Mouse (Mus musculus): ENCODE results near the gene Slc3a2. TPM values are rescaled to one million over a fixed set of nuclear protein-coding genes. Genes with fewer than 3 reads are reported as not detected.

Gene Slc3a2
- polyA plus RNA-seq, 1 experiment from 2014 or later = 135 TPM

DNA sequence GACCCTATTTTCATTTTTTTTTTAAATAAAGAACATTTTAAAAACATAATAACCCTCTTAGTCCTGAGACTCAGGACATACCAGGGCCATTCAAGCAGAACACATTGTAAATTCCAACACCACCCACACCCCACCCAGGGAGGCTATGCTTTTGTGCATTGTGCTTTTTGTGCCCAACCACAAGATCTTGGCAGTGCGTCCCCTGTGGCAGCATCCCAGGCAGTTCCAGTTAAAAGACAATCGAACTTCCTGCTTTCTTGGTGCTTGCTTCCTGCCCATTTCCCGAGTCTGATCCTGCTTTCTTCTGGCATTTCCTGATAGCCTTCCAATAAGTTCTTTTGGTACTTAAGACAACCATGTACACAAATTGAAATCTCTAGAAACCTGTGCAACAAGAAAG, 20.7 kb downstream of the Slc3a2 start:
- H3K27me3 ChIP-seq = no peaks in the 10 kb centered on the region
- 61% methylated on average over 3 of the region's 3 CpGs for WGBS
- no peak overlapping the region for H3K4me2 ChIP-seq
- H3K9ac ChIP-seq = no peak overlapping the region
- ATAC-seq = no peak
- H3K4me1 ChIP-seq = no peaks in the 10 kb centered on the region
- H3K9me3 ChIP-seq (replicated peaks) = no peaks in the 10 kb centered on the region
- peaks cover 13% of the 10 kb centered on the region for H3K36me3 ChIP-seq (ENCODE audit: poor library complexity, severe bottlenecking)
- no peak overlapping the region for H3K27ac ChIP-seq
- H3K4me3 ChIP-seq = no peak overlapping the region

DNA sequence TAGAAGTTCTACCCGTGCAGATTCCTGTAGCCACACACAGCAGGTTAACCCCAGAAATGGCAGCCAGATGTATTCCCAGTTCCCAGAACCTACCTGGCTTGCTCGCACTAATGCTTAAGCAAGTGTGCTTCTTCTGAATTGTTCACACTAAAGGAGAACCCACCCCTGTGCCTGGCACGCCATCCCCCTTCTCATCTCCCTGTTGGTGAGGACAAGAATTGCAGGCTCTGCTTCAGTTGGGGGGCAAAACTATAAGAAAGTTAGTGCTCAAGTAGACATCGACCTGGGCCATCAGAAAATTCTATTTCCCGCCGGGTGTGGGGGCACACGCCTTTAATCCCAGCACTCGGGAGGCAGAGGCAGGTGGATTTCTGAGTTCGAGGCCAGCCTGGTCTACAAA, 23.5 kb downstream of the Slc3a2 start:
- no peak overlapping the region for H3K4me2 ChIP-seq
- H3K27me3 ChIP-seq = no peaks in the 10 kb centered on the region
- no peaks in the 10 kb centered on the region for H3K9me3 ChIP-seq (replicated peaks)
- H3K36me3 ChIP-seq (ENCODE audit: poor library complexity, severe bottlenecking) = no peaks in the 10 kb centered on the region
- ATAC-seq = no peak
- no peak overlapping the region for H3K9ac ChIP-seq
- H3K4me3 ChIP-seq = no peak overlapping the region
- no peak overlapping the region for H3K27ac ChIP-seq
- WGBS = 78% methylated on average over 9 of the region's 9 CpGs
- H3K4me1 ChIP-seq = no peaks in the 10 kb centered on the region

DNA sequence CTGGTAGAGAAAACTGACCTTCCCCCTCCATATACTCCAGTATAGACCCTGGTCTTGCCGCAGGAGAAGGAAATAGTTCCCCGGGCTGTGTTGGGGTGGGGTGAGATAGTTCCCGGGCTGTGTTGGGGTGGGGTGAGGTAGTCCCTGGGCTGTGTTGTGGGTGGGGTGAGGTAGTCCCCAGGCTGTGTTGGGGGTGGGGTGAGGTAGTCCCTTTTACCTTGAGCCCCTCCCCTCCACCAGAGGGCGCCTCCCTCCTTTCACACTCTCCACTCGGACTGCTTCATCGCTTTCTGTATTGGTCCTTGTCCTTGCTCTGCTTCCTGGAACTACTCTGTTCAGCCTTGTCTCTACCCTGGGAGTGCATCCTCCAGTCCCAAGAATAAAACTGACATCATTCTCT, 27.8 kb downstream of the Slc3a2 start:
- H3K9me3 ChIP-seq (replicated peaks) = no peaks in the 10 kb centered on the region
- no peaks in the 10 kb centered on the region for H3K27me3 ChIP-seq
- H3K27ac ChIP-seq = no peak overlapping the region
- no peaks in the 10 kb centered on the region for H3K36me3 ChIP-seq (ENCODE audit: poor library complexity, severe bottlenecking)
- peaks cover 11% of the 10 kb centered on the region; the same call in 1 of the 2 replicates for H3K4me1 ChIP-seq
- H3K9ac ChIP-seq = no peak overlapping the region
- H3K4me2 ChIP-seq = no peak overlapping the region
- ATAC-seq = 0 out of 2 replicates have a peak, but pooled peaks have one; percentile 21
- no peak overlapping the region for H3K4me3 ChIP-seq
- WGBS = 56% methylated on average over 6 of the region's 6 CpGs

DNA sequence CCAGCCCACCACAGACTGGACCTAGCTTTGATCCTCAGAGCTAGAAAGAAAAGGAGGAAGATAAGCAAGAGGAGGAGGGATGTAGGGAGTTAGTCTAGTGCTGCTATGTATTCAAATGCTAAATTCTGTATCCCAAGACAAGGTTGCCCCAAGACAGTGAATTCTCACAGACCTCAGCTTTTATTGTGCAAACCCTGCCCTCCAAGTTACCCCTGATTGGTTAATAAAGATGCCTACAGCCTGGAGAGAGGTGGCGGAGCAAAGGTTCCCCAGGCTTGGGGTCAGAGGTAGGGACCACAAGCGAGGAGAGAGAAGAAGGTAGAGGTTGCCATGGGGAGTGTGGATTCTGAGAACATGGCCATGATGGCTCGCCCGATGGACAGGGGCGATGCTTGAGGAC, 30.4 kb downstream of the Slc3a2 start:
- 76% methylated on average over 5 of the region's 5 CpGs for WGBS
- no peak overlapping the region for H3K27ac ChIP-seq

DNA sequence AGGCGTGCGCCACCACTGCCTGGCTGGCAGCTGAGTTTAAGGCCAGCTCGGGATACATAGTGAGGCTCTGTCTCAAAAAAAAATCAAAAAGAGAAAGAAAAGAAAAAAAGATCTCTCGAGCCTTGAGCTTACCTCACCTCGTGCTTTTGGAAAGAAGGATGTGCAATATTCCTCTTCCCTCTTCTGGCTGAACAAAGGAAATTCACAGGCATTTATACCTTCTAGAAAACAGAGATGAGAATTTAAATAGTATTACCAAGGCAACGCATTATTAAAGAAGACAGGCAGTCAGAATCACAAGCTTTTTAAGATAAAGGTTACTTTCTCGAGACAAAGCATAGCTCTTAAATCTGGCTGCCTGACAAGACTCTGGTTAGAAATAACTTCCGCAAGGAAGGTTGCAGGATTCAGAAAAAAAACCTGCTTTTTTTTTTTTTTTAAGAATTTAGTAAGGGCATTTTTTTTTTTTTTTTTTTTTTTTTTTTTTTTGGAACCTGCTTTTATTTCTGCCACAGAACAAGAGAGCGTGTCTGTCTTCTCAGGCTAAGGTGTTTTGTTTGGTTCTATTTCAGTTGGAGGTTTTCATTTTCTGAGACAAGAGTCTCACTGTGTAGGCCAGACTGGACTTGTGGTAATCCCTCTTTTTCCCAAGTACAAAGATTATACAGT, 31.2 kb downstream of the Slc3a2 start:
- H3K9ac ChIP-seq = no peak overlapping the region
- 40% methylated on average over 9 of the region's 9 CpGs for whole genome bisulfite sequencing
- H3K4me2 ChIP-seq = no peak overlapping the region
- no peaks in the 10 kb centered on the region for H3K9me3 ChIP-seq (replicated peaks)
- H3K27ac ChIP-seq = 0 out of 2 replicates have a peak overlapping the region, but pooled peaks have one; percentile 14
- 0 out of 2 replicates have a peak, but pooled peaks have one; percentile 21 for ATAC-seq
- no peaks in the 10 kb centered on the region for H3K36me3 ChIP-seq (ENCODE audit: poor library complexity, severe bottlenecking)
- H3K4me3 ChIP-seq = no peak overlapping the region
- H3K27me3 ChIP-seq = no peaks in the 10 kb centered on the region
- H3K4me1 ChIP-seq = peaks cover 11% of the 10 kb centered on the region; the same call in 1 of the 2 replicates

More for the DNA sequence above, 30.4 kb downstream of the Slc3a2 start:
- no peak for ATAC-seq
- Histone ChIP-seq H3K36me3 (ENCODE audit: poor library complexity, severe bottlenecking) (no peaks in the 10 kb centered on the region), H3K9ac (no peak overlapping the region), H3K27me3 (no peaks in the 10 kb centered on the region), H3K9me3 (replicated peaks) (no peaks in the 10 kb centered on the region), H3K4me2 (no peak overlapping the region), H3K4me3 (no peak overlapping the region), H3K4me1 (peaks cover 11% of the 10 kb centered on the region; the same call in 1 of the 2 replicates)

DNA sequence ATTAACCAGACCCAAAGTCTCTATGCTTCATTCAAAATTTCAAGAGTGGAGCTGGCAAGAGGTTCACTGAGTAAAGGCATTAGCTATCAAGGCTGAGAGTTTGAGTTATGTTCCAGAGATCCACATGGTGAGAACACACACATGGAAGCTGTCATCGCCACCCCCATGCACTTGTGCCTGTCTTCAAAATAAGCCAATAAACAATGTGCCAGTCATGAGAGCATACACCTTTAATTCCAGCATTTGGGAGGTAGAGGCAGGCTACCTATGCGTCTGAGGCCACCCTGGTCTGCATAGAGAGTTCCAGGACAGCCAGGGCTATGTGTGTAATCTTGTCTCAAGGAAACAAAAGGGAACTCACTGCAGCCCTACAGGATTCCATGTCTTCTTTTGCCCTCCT, 39.5 kb downstream of the Slc3a2 start:
- Histone ChIP-seq H3K27me3 (no peaks in the 10 kb centered on the region), H3K4me2 (no peak overlapping the region), H3K9me3 (replicated peaks) (no peaks in the 10 kb centered on the region), H3K9ac (no peak overlapping the region), H3K27ac (no peak overlapping the region), H3K36me3 (ENCODE audit: poor library complexity, severe bottlenecking) (no peaks in the 10 kb centered on the region), H3K4me3 (no peak overlapping the region), H3K4me1 (no peaks in the 10 kb centered on the region)
- ATAC-seq = no peak
- 65% methylated on average over 2 of the region's 2 CpGs for WGBS

DNA sequence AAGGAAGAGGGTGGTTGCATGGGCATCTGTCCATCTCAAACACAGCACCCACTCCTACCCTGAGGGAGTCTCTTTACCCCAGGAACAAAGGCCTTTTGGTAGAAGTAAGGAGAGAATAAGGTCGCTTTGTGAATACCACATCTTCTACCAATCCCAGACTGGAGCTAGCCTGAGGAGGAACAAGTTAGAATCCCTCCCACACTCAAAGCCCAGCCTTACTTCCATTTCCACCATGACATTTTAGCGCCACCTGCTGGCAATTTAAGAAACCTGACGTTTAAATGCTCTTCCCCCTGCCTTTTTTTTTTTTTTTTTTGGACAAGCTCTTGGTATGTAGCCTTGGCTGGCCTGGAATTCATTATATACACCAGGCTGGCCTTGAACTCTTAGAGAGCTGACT, 40.2 kb downstream of the Slc3a2 start:
- Histone ChIP-seq H3K9me3 (replicated peaks) (no peaks in the 10 kb centered on the region), H3K4me3 (no peak overlapping the region), H3K9ac (no peak overlapping the region), H3K27ac (no peak overlapping the region), H3K27me3 (no peaks in the 10 kb centered on the region), H3K4me2 (no peak overlapping the region), H3K36me3 (ENCODE audit: poor library complexity, severe bottlenecking) (no peaks in the 10 kb centered on the region), H3K4me1 (no peaks in the 10 kb centered on the region)
- WGBS = 0% methylated on average over 3 of the region's 3 CpGs
- ATAC-seq = peak; percentile 82

DNA sequence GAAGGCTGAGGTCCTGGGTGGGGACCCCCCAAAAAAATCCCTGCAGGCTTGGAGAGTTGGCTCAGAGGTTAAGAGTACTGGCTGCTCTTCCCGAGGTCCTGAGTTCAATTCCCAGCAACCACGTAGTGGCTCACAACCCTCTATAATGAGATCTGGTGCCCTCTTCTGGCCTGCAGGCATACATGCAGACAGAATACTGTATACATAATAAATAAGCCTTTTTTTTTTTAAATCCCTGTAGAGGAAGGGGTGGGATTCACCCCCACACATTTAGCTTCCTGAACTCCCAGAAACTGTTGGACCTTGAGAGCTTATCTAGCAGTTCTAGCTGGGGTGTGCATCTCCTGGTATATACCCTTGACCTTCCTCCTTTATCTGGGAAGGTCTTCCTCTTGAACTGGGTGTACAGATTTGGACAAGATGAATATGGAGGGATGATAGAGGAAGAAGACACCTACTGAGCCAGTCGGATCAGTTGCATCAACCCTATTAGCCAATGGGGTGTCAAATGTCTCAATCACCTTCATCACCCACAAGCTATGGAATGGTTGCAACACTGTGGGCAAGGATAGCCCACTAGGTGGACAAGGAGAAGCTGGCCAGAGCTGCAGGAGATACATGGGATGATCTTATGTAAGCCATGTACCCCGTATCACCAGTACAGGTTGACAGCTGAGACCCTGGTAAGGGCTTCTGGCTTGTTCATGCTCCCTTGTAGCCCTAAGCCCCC, 41.4 kb downstream of the Slc3a2 start:
- 92% methylated on average over 4 of the region's 4 CpGs for whole genome bisulfite sequencing
- H3K36me3 ChIP-seq (ENCODE audit: poor library complexity, severe bottlenecking) = no peaks in the 10 kb centered on the region

DNA sequence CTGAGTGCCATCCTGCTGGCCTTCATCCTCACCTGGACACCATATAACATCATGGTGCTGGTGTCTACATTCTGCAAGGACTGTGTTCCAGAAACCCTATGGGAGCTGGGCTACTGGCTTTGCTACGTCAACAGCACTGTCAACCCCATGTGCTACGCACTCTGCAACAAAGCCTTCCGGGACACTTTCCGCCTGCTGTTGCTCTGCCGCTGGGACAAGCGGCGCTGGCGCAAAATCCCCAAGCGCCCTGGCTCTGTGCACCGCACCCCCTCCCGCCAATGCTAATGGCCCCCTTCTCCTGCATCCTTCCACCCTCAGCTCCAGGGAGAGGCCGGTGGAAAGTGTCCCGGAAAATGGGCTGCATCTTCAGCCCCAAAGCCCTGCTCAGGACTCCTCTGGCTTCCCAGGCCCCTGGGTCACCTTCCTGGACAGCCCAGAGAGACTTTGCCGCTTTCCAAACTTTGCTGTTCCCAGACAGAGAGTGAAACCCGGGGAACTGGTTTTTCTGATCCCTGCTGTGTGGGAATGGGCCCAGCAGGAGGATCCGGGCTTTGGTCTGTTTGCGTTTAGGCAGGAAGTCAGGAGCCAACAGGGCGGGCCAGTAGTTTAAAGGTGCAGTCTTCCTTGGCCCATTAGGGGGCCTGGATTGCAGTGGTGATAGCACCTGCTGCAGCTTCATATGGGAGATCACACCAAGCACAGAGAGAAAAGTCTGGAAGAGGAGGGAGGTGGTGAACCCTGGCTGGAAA, 44.0 kb downstream of the Slc3a2 start:
- H3K27me3 ChIP-seq = no peaks in the 10 kb centered on the region
- 29% methylated on average over 18 of the region's 18 CpGs for WGBS
- H3K27ac ChIP-seq = no peak overlapping the region; the same call in 1 of the 2 replicates
- no peak overlapping the region for H3K9ac ChIP-seq
- ATAC-seq = no peak
- H3K4me1 ChIP-seq = no peaks in the 10 kb centered on the region
- no peaks in the 10 kb centered on the region for H3K36me3 ChIP-seq (ENCODE audit: poor library complexity, severe bottlenecking)
- H3K4me2 ChIP-seq = no peak overlapping the region
- no peaks in the 10 kb centered on the region for H3K9me3 ChIP-seq (replicated peaks)
- H3K4me3 ChIP-seq = no peak overlapping the region

More for the DNA sequence above, 41.4 kb downstream of the Slc3a2 start:
- H3K9me3 ChIP-seq (replicated peaks) = no peaks in the 10 kb centered on the region
- H3K4me2 ChIP-seq = no peak overlapping the region
- no peak for ATAC-seq
- H3K4me1 ChIP-seq = no peaks in the 10 kb centered on the region
- no peaks in the 10 kb centered on the region for H3K27me3 ChIP-seq
- no peak overlapping the region for H3K4me3 ChIP-seq
- no peak overlapping the region for H3K9ac ChIP-seq
- no peak overlapping the region for H3K27ac ChIP-seq

DNA sequence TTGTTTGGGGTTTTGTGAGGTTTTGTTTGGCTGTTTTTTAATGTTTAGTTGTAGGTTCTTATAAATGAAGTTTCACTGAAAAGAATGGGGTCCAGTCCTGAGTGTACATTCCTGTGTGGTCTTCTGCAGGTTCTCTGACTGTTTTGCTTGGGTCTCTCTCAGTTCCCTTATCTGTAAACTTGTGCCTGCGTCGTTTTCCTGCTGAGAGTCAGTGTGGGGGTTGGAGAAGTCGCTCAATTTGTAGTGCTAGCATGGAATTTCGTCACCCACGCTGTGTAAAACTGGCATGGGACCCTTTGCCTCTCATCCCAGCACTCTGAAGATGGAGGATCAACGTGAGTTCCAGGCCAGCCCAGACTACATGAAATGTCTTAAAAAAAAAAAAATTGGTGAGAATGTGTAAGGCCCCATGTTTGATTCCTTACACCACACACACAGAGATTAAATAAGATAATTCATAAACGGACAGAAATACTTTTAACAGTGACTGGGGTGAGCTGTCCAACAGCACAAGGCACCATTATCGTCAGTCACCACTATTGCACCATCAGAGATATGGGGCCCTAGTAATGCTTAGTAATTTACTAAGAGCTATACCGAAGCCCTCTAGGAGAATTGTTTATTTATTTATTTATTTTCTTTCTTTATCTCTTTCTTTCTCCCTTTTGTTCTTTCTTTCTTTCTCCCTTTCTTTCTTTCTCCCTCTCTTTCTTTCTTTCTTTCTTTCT, 49.7 kb downstream of the Slc3a2 start:
- 76% methylated on average over 9 of the region's 9 CpGs for WGBS
- Histone ChIP-seq H3K9me3 (replicated peaks) (no peaks in the 10 kb centered on the region), H3K27ac (no peak overlapping the region), H3K4me2 (no peak overlapping the region), H3K4me1 (no peaks in the 10 kb centered on the region), H3K27me3 (no peaks in the 10 kb centered on the region), H3K9ac (no peak overlapping the region), H3K36me3 (ENCODE audit: poor library complexity, severe bottlenecking) (no peaks in the 10 kb centered on the region), H3K4me3 (no peak overlapping the region)
- no peak for ATAC-seq

DNA sequence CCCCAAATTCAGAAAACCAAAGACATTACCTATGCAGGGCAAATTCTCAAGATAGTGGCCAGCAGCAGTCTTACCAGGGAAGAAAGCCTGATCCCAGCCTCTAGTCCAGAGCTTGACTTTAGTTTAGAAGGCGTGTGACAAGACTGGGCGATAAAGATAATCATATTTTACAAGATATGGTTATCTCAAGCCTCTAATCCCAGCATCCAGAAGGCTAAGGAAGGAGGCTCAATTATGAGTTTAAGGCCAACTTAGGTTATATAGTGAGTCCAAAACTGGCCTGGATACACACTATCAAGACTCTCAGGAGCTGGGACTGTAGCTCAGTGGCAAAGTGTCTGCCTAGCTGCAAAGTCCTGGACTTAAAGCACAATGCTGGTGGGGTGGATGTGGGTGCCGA, 50.3 kb downstream of the Slc3a2 start:
- Histone ChIP-seq H3K9ac (no peak overlapping the region), H3K27me3 (no peaks in the 10 kb centered on the region), H3K9me3 (replicated peaks) (no peaks in the 10 kb centered on the region), H3K4me3 (no peak overlapping the region), H3K4me1 (no peaks in the 10 kb centered on the region), H3K4me2 (no peak overlapping the region), H3K27ac (no peak overlapping the region), H3K36me3 (ENCODE audit: poor library complexity, severe bottlenecking) (no peaks in the 10 kb centered on the region)
- no peak for ATAC-seq
- WGBS = 90% methylated on average over 3 of the region's 3 CpGs

Data from forebrain, embryonic 13.5 days (tissue).